Comparison of ENCODE assay signal across 14 mouse cellular contexts in genomic region chr2:12026220-12026619, GRCm38 (mm10).
"Had no signal": no experiment of that assay in that cellular context is flagged by ENCODE, and none has a peak within 500 bp of the region (broad histone marks: within the 10 kb centered on the region; RNA-seq: fewer than 3 reads in every experiment).

No protein-coding gene starts in this region.

- DNase-seq: kidney, postnatal 14 days; left cerebral cortex, postnatal 4 days; lung, adult 18-20 months; midbrain, embryonic 14.5 days; right cerebral cortex, postnatal 4 days; spleen, adult 18-20 months; thymus, adult 2 months; thymus, postnatal 25 days had no signal

- H3K27me3 ChIP-seq: kidney, embryonic 15.5 days; limb, embryonic 13.5 days; liver, embryonic 12.5 days had no signal

- H3K9ac ChIP-seq: kidney, embryonic 15.5 days; limb, embryonic 13.5 days; liver, embryonic 12.5 days; neural tube, embryonic 12.5 days had no signal

- H3K4me3 ChIP-seq: kidney, embryonic 15.5 days; limb, embryonic 13.5 days; liver, embryonic 12.5 days; midbrain, embryonic 10.5 days; myocyte; neural tube, embryonic 12.5 days had no signal

- H3K4me2 ChIP-seq: kidney, embryonic 15.5 days; limb, embryonic 13.5 days; liver, embryonic 12.5 days; neural tube, embryonic 12.5 days had no signal

- H3K9me3 ChIP-seq: kidney, embryonic 15.5 days; limb, embryonic 13.5 days; liver, embryonic 12.5 days; midbrain, embryonic 10.5 days; neural tube, embryonic 12.5 days had no signal

- H3K27ac ChIP-seq: kidney, embryonic 15.5 days; limb, embryonic 13.5 days; liver, embryonic 12.5 days; midbrain, embryonic 10.5 days; neural tube, embryonic 12.5 days had no signal

- H3K36me3 ChIP-seq: kidney, embryonic 15.5 days; limb, embryonic 13.5 days; liver, embryonic 12.5 days; midbrain, embryonic 10.5 days; neural tube, embryonic 12.5 days had no signal

- H3K4me1 ChIP-seq: limb, embryonic 13.5 days; liver, embryonic 12.5 days; neural tube, embryonic 12.5 days had no signal

- ATAC-seq: liver, embryonic 12.5 days had no signal
